Mouse (Mus musculus) kidney, adult 2 months (tissue): ENCODE results near the gene Ppp2r3a.

Source experiments
- CTCF ChIP-seq: fragments of 200-500 bp; conservative IDR thresholded peaks from 2 replicates; pipeline ENCODE4 v1.5.1; 2011; ENCODE audit warnings: low read depth, mild to moderate bottlenecking, control low read depth, low read length, moderate library complexity, mixed read lengths; ENCODE audit not compliant: insufficient read depth, insufficient read length
- POLR2A ChIP-seq: fragments of 200-500 bp; IDR thresholded peaks from one replicate; pipeline ENCODE4 v1.6.1; 2011; ENCODE audit warnings: low read depth, low read length, control low read depth

- TF ChIP-seq CTCF (no peak), POLR2A (no peak)
These were observed 946 bp upstream of the Ppp2r3a start for GRCm38 (mm10) chr9:101252541-101252940.
